Mouse (Mus musculus): ENCODE results near the gene Fam43b.

- TF ChIP-seq CTCF (IDR thresholded peaks at IDR 0.05) (no peak), EP300 (IDR thresholded peaks at IDR 0.05) (no peak)
Measured at GRCm38 (mm10) chr4:138366561-138366960, 29.8 kb downstream of the Fam43b start.
